10 mouse cellular contexts compared by ENCODE assay signal in the genomic region with DNA sequence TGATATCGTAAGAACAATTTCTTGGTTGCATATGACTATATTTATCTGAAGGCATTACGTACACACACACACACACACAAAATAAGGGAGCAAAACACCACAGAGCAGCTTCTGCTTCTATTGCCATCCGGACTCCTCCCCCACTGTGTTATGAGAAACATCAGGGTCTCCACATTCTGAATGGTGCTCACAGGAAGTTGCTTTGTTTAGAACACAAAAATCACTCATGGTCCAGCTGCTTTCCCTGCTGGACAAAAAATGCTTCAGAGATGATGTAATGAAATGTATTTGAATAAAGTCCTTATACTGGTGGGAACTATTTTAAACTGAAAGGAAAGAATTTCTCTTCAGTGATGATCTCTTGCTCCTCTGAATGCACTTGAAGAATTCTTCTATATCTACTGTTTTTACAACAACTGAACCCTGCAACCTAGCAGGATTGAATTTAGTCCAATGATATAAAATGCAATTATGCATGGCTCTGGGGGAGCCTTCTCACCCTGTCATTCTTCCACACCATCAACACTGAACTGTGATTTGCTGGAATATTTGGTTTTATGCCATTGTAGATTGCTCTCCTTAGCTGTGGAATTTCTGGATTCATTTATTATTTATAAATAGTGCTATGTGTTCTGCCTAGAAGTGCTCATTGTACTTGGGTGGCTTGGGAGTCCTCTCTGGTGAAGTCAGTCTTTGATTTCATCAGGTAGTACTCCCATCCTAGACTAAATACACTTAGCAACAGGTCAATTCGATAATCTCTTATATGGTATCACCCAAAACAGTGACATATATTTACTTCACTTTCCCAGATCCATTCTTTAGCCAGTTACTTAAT.
DNase-seq lines count a peak whose midpoint lies in the region; ATAC-seq lines count a peak whose summit lies in the region.
"Had no signal": no experiment of that assay in that cellular context is flagged by ENCODE, and none has a peak within 500 bp of the region (broad histone marks: within the 10 kb centered on the region; RNA-seq: fewer than 3 reads in every experiment).

No protein-coding gene starts in this region.

- H3K27ac ChIP-seq in heart, embryonic 10.5 days = no peak overlapping the region; the same call in 1 of the 2 replicates
- peak overlapping the region; percentile 12; the same call in 1 of the 2 replicates for H3K27ac ChIP-seq in heart, embryonic 12.5 days (ENCODE audit: poor library complexity, severe bottlenecking)
- H3K27ac ChIP-seq: neural tube, embryonic 13.5 days had no signal

- H3K9ac ChIP-seq in heart, embryonic 12.5 days = no peak overlapping the region
- H3K9ac ChIP-seq: neural tube, embryonic 13.5 days had no signal

- WGBS in heart, embryonic 10.5 days = 76% methylated on average over 4 of the region's 4 CpGs
- WGBS in heart, embryonic 12.5 days = 65% methylated on average over 4 of the region's 4 CpGs

- ATAC-seq in heart, embryonic 12.5 days (ENCODE audit: insufficient number of reproducible peaks, low FRiP score) = no peak

- no peaks in the 10 kb centered on the region for H3K36me3 ChIP-seq in heart, embryonic 10.5 days
- no peaks in the 10 kb centered on the region for H3K36me3 ChIP-seq in heart, embryonic 12.5 days
- H3K36me3 ChIP-seq: neural tube, embryonic 13.5 days had no signal

- H3K9me3 ChIP-seq in heart, embryonic 10.5 days = no peaks in the 10 kb centered on the region
- H3K9me3 ChIP-seq in heart, embryonic 12.5 days (replicated peaks) = no peaks in the 10 kb centered on the region
- H3K9me3 ChIP-seq: neural tube, embryonic 13.5 days had no signal

- no peak overlapping the region for H3K4me3 ChIP-seq in heart, embryonic 10.5 days
- no peak overlapping the region for H3K4me3 ChIP-seq in heart, embryonic 12.5 days
- H3K4me3 ChIP-seq: neural tube, embryonic 13.5 days had no signal

- H3K4me1 ChIP-seq in heart, embryonic 10.5 days = peaks cover 6% of the 10 kb centered on the region; the same call in 1 of the 2 replicates
- peaks cover 14% of the 10 kb centered on the region for H3K4me1 ChIP-seq in heart, embryonic 12.5 days (replicated peaks)
- H3K4me1 ChIP-seq: neural tube, embryonic 13.5 days had no signal

- DNase-seq in heart, adult 11 months = peak; percentile 91
- no peak for DNase-seq in heart, embryonic 10.5 days (ENCODE audit: low spot score)
- DNase-seq in Muller cell, postnatal 12 days (ENCODE audit: inconsistent ontology term) = peak; percentile 89
- DNase-seq in lung, postnatal 25 days (ENCODE audit: low spot score) = peak; percentile 10
- no peak for DNase-seq in spleen, postnatal 14 days (ENCODE audit: low spot score in 2 of 2)
- DNase-seq in thymus, postnatal 25 days = no peak
- DNase-seq in testis, postnatal 14 days (ENCODE audit: low spot score) = no peak
- DNase-seq: adrenal gland, postnatal 14 days had no signal

- no peak overlapping the region for H3K4me2 ChIP-seq in heart, embryonic 12.5 days
- H3K4me2 ChIP-seq: neural tube, embryonic 13.5 days had no signal

- no peaks in the 10 kb centered on the region for H3K27me3 ChIP-seq in heart, embryonic 10.5 days (ENCODE audit: insufficient read depth, poor library complexity, severe bottlenecking)
- H3K27me3 ChIP-seq in heart, embryonic 12.5 days (replicated peaks) = no peaks in the 10 kb centered on the region
- H3K27me3 ChIP-seq: neural tube, embryonic 13.5 days had no signal

Comparison
In these comparisons a context has a peak if more than half of its experiments do, and no peak if none do; other contexts are left out.
1. DNase-seq: peak in heart, adult 11 months (single experiment), Muller cell, postnatal 12 days (single experiment) and lung, postnatal 25 days (single experiment); none in heart, embryonic 10.5 days (single experiment), spleen, postnatal 14 days (0 of 2), thymus, postnatal 25 days (single experiment) and testis, postnatal 14 days (single experiment).